Mouse (Mus musculus) hindbrain, embryonic 10.5 days (tissue): ENCODE results near the gene 1700012B09Rik. TPM values are rescaled to one million over a fixed set of nuclear protein-coding genes. Genes with fewer than 3 reads are reported as not detected.

Source experiments
- DNase-seq: peaks from one replicate; pipeline ENCODE4 v3.0.0-alpha.2; 2017; ENCODE audit warnings: low spot score
- H3K27ac ChIP-seq: fragments of 300-500 bp; sonication (generic); 2 replicates; pipeline ENCODE4 v1.5.1; 2016; ENCODE audit warnings: mild to moderate bottlenecking, moderate library complexity
- H3K27me3 ChIP-seq: fragments of 300-500 bp; sonication (generic); 2 replicates; pipeline ENCODE4 v1.6.1; 2016; ENCODE audit warnings: mild to moderate bottlenecking; ENCODE audit not compliant: poor library complexity, insufficient read depth, severe bottlenecking
- H3K36me3 ChIP-seq: fragments of 300-500 bp; sonication (generic); 2 replicates; pipeline ENCODE4 v1.6.1; 2016; ENCODE audit warnings: mild to moderate bottlenecking, moderate library complexity
- H3K4me1 ChIP-seq: fragments of 300-500 bp; sonication (generic); replicated peaks from 2 replicates; pipeline ENCODE4 v1.6.1; 2016; ENCODE audit warnings: mild to moderate bottlenecking
- H3K4me3 ChIP-seq: fragments of 300-500 bp; sonication (generic); 2 replicates; pipeline ENCODE4 v1.5.1; 2016; ENCODE audit warnings: mild to moderate bottlenecking, moderate library complexity
- H3K9me3 ChIP-seq: fragments of 300-500 bp; sonication (generic); 2 replicates; pipeline ENCODE4 v1.6.1; 2016; ENCODE audit warnings: mild to moderate bottlenecking, moderate library complexity
- WGBS: fragments of 180-500 bp; shearing (Covaris S2); methylation state at CpG from one replicate; pipeline ENCODE4 v1.1.7; 2016; 5-methylcytosine and 5-hydroxymethylcytosine counted together
- polyA plus RNA-seq: library from polyadenylated mRNA; unstranded; fragments of >200 nt; fragmentation: Nextera tagmentation; extraction: Ambion mirVana; gene quantifications from 2 replicates; pipeline ENCODE4 v1.2.1, GENCODE M21; 2016

The 1700012B09Rik gene
- polyA plus RNA-seq, 1 experiment from 2014 or later, result 6.1 TPM

DNA sequence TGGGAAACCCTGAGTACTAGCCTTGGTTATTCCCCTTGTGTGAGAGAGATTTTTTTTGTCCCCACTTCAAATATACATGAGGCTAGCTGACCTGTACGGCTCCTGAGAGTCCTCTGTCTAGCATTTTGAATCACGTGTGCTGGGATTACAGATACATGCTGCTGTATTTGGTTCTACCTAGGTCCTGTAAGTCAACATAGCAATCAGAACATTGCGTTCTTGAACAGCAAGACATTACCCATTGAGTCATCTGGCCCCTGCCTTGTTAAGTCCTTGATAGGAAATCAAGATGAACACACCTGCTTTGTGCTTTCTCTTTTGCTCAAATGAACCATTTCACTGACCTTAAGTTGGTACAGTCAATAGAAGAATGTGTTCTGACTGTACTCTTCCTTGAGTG is 16.4 kb downstream of the 1700012B09Rik start:
- Histone ChIP-seq H3K4me1 (peaks cover 15% of the 10 kb centered on the region), H3K4me3 (no peak overlapping the region), H3K27me3 (peaks cover 42% of the 10 kb centered on the region), H3K27ac (no peak overlapping the region), H3K36me3 (no peaks in the 10 kb centered on the region), H3K9me3 (no peaks in the 10 kb centered on the region)
- no peak for DNase-seq
- 88% methylated on average over 3 of the region's 3 CpGs for WGBS

- peaks cover 15% of the 10 kb centered on the region for H3K4me1 ChIP-seq
- no peak overlapping the region for H3K4me3 ChIP-seq
- H3K36me3 ChIP-seq, result no peaks in the 10 kb centered on the region
- H3K9me3 ChIP-seq, result no peaks in the 10 kb centered on the region
- H3K27ac ChIP-seq, result no peak overlapping the region
- no peak for DNase-seq
- H3K27me3 ChIP-seq, result peaks cover 48% of the 10 kb centered on the region
These were observed 16.9 kb downstream of the 1700012B09Rik start for GRCm38 (mm10) chr9:14753947-14754346.

DNA sequence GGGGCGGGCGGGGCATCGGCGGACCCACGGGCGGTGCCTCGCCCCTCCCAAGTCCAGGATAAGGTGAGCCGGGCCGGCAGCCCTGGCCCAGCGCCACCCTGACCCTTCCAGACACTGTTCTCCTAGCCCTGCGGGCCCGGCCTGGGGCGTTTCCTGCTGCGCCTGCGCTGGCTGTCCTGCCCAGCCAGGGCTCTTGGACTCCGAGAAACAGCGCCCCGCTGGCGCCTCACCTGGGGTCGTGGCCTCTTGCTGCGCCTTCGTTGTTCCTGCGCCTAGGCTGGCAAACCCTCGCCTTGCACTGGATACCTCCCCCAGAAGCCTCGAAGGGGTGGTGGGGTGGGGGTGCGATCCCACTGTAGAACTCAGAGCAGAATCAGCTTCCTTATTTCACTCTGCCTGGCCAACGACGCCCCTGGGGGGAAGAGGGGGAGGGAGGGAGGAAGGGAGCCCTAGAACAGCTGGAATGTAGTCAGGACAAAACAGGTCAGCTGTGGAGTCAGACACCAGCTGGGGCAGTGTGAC is 18.8 kb downstream of the 1700012B09Rik start, which contains the start of gene Fut4:
Gene Fut4 (minus strand): TSS at position 393 of the 522 bp plus-strand sequence.
- peak; percentile 71 for DNase-seq
- Histone ChIP-seq H3K36me3 (no peaks in the 10 kb centered on the region), H3K4me3 (peak within 1 kb of the TSS; percentile 67), H3K9me3 (no peaks in the 10 kb centered on the region), H3K4me1 (peaks cover 15% of the 10 kb centered on the region), H3K27me3 (peaks cover 48% of the 10 kb centered on the region), H3K27ac (peak within 1 kb of the TSS; percentile 83)
- WGBS, result 2% methylated on average over 28 of the region's 28 CpGs

- no peaks in the 10 kb centered on the region for H3K36me3 ChIP-seq
- peak overlapping the region; percentile 83 for H3K27ac ChIP-seq
- H3K4me3 ChIP-seq, result peak overlapping the region; percentile 67
- DNase-seq, result no peak
- H3K4me1 ChIP-seq, result peaks cover 15% of the 10 kb centered on the region
- peaks cover 48% of the 10 kb centered on the region for H3K27me3 ChIP-seq
- H3K9me3 ChIP-seq, result no peaks in the 10 kb centered on the region
- WGBS, result under 1% methylated on average over 50 of the region's 50 CpGs
These were observed 19.3 kb downstream of the 1700012B09Rik start for GRCm38 (mm10) chr9:14751503-14752000.

DNA sequence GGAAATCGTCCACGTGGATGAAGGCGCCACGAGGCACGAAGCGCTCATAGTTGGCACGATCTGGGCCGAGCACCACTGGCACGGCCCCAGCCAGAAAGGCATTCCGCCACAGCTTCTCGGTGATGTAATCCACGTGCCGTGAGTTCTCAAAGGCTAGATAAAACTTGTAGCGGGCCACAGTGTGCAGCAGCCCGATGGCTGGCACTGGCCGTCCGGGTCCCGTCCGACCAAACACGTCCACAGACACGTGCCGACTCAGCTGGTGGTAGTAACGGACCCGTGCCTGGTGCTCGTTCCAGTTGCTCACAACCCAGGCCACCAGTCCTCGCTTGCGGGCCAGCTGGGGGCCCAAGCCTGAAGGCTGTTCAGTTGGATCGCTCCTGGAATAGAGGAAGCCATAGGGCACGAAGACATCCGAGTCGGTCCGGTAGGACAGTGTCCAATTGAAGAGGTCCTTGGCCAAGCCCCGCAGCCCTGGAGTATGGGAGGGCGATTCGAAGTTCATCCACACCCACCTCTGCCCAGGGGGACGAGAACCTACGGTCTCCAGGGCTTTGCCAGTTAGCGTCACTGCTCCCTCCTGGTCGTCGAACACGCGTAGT is 19.8 kb downstream of the 1700012B09Rik start:
- Histone ChIP-seq H3K27ac (peak overlapping the region; percentile 83; the same call in 1 of the 2 replicates), H3K36me3 (no peaks in the 10 kb centered on the region), H3K4me3 (peak overlapping the region; percentile 67), H3K9me3 (no peaks in the 10 kb centered on the region), H3K27me3 (peaks cover 48% of the 10 kb centered on the region), H3K4me1 (peaks cover 15% of the 10 kb centered on the region)
- WGBS, result 53% methylated on average over 42 of the region's 42 CpGs
- peak; percentile 18 for DNase-seq

GRCm38 (mm10) chr9:14740151-14740924 is 30.5 kb downstream of the 1700012B09Rik start, which contains the start of gene Piwil4:
Piwil4 (minus strand) TSS chr9:14740733.
- H3K27ac ChIP-seq, result no peak within 1 kb of the TSS
- no peaks in the 10 kb centered on the region for H3K36me3 ChIP-seq
- no peaks in the 10 kb centered on the region for H3K27me3 ChIP-seq
- WGBS, result 85% methylated on average over 19 of the region's 19 CpGs
- H3K4me1 ChIP-seq, result no peaks in the 10 kb centered on the region
- H3K9me3 ChIP-seq, result no peaks in the 10 kb centered on the region
- H3K4me3 ChIP-seq, result no peak within 1 kb of the TSS
- no peak for DNase-seq

GRCm38 (mm10) chr9:14739498-14740150 is 31.2 kb downstream of the 1700012B09Rik start:
- DNase-seq, result no peak
- Histone ChIP-seq H3K9me3 (no peaks in the 10 kb centered on the region), H3K4me3 (no peak overlapping the region), H3K27me3 (no peaks in the 10 kb centered on the region), H3K4me1 (no peaks in the 10 kb centered on the region), H3K36me3 (no peaks in the 10 kb centered on the region), H3K27ac (no peak overlapping the region)
- WGBS, result 80% methylated on average over 4 of the region's 4 CpGs

DNA sequence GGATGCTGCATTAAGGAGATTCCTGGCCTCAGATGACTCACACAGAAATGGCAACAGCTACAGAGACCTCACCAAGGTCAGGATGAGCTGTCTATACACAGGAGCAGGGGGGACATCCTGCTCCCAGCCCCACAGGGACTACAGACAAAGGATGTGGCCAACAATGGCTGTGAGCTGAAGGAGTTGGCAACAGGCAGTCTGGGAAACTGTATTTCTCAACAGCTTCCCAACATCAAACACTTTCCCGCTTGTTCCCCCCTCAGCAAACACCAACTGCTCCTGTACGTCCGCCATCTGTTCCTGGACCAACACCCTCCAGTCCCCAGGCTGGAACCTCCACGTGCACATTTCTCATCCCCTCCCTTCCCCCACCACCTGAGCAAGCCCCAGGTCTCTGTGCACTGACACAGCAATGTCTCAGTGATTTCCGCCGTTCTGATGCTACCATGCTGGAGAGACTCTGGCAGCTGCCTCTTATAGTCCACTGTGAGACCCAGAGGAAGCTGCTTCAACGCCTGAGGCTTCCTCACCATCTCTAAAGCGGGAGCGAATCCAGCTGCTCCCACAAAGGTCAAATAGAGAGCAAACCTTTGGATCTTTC is 39.8 kb downstream of the 1700012B09Rik start:
- Histone ChIP-seq H3K36me3 (no peaks in the 10 kb centered on the region), H3K4me3 (no peak overlapping the region), H3K9me3 (no peaks in the 10 kb centered on the region), H3K27me3 (peaks cover 42% of the 10 kb centered on the region), H3K27ac (0 out of 2 replicates have a peak overlapping the region, but pooled peaks have one; percentile 35), H3K4me1 (peaks cover 28% of the 10 kb centered on the region)
- WGBS, result 42% methylated on average over 9 of the region's 9 CpGs
- DNase-seq, result peak; percentile 34

GRCm38 (mm10) chr9:14728365-14728764 is 42.5 kb downstream of the 1700012B09Rik start:
- Histone ChIP-seq H3K4me3 (no peak overlapping the region), H3K4me1 (peaks cover 34% of the 10 kb centered on the region), H3K36me3 (no peaks in the 10 kb centered on the region), H3K9me3 (no peaks in the 10 kb centered on the region), H3K27me3 (peaks cover 67% of the 10 kb centered on the region), H3K27ac (no peak overlapping the region)
- 91% methylated on average over 4 of the region's 4 CpGs for WGBS
- no peak for DNase-seq

DNA sequence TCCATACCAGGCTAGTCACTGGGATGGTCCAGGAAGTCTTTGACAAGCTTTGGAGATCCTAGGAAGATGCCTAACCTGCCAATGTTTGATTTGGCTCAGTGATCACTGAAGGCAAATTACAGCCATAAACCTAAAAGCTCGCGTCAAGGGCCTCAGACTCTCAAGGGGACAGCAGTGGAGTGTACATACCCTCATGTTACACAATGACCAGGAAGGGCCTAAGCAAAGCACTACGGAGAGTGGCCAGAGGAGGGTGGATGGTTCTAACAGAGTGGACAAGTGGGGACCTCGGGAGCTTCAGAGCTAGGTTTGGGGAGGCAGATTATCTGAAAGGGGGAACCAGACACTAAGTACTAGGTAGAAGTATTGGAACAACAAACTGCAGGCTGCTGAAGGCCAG is 44.2 kb downstream of the 1700012B09Rik start:
- Histone ChIP-seq H3K9me3 (no peaks in the 10 kb centered on the region), H3K27me3 (peaks cover 74% of the 10 kb centered on the region), H3K4me1 (peaks cover 37% of the 10 kb centered on the region), H3K27ac (no peak overlapping the region), H3K36me3 (no peaks in the 10 kb centered on the region), H3K4me3 (no peak overlapping the region)
- 91% methylated on average over 4 of the region's 4 CpGs for WGBS
- DNase-seq, result no peak

- Histone ChIP-seq H3K4me3 (no peak overlapping the region), H3K27ac (no peak overlapping the region), H3K9me3 (no peaks in the 10 kb centered on the region), H3K36me3 (no peaks in the 10 kb centered on the region), H3K4me1 (peaks cover 31% of the 10 kb centered on the region), H3K27me3 (peaks cover 81% of the 10 kb centered on the region)
- WGBS, result 86% methylated on average over 6 of the region's 6 CpGs
- no peak for DNase-seq
These were observed 44.8 kb downstream of the 1700012B09Rik start for GRCm38 (mm10) chr9:14726005-14726404.

GRCm38 (mm10) chr9:14724755-14725420 is 45.9 kb downstream of the 1700012B09Rik start:
- Histone ChIP-seq H3K36me3 (no peaks in the 10 kb centered on the region), H3K4me1 (peaks cover 21% of the 10 kb centered on the region), H3K4me3 (no peak overlapping the region), H3K27ac (no peak overlapping the region), H3K9me3 (no peaks in the 10 kb centered on the region), H3K27me3 (peaks cover 91% of the 10 kb centered on the region)
- 80% methylated on average over 5 of the region's 5 CpGs for WGBS
- no peak for DNase-seq
